Mouse (Mus musculus) limb, embryonic 11.5 days (tissue): ENCODE measurements around the gene Hyal6. TPM values are rescaled to one million over a fixed set of nuclear protein-coding genes. Genes with fewer than 3 reads are reported as not detected.
A peak's percentile ranks its signal among the peaks of the same experiment; 100 is the strongest.

Experiments used
- ATAC-seq: fragments of 200-750 bp; cut with Nextera tagmentation; 2 replicates; pipeline ENCODE4 v1.8.0; 2017; ENCODE audit warnings: low read depth; ENCODE audit not compliant: insufficient number of reproducible peaks, low FRiP score, low TSS enrichment
- DNase-seq: peaks from one replicate; pipeline ENCODE4 v3.0.0-alpha.2; 2015; ENCODE audit warnings: low spot score
- H3K27ac ChIP-seq: fragments of 300-500 bp; sonication (generic); replicated peaks from 2 replicates; pipeline ENCODE4 v1.5.1; 2014; ENCODE audit warnings: low read depth, mild to moderate bottlenecking, low read length
- H3K27me3 ChIP-seq: fragments of 300-500 bp; sonication (generic); 2 replicates; pipeline ENCODE4 v1.6.1; 2014; ENCODE audit warnings: mild to moderate bottlenecking, low read length, mixed read lengths; ENCODE audit not compliant: control insufficient read depth, insufficient read depth
- H3K36me3 ChIP-seq: fragments of 300-500 bp; sonication (generic); 2 replicates; pipeline ENCODE4 v1.6.1; 2014; ENCODE audit warnings: mild to moderate bottlenecking, low read length, moderate library complexity, mixed read lengths; ENCODE audit not compliant: control insufficient read depth, insufficient read depth
- H3K4me1 ChIP-seq: fragments of 300-500 bp; sonication (generic); 2 replicates; pipeline ENCODE4 v1.6.1; 2014; ENCODE audit warnings: low read length, mixed read lengths; ENCODE audit not compliant: control insufficient read depth, insufficient read depth
- H3K4me2 ChIP-seq: fragments of 300-500 bp; sonication (generic); 2 replicates; pipeline ENCODE4 v1.6.1; 2014; ENCODE audit warnings: low read depth, mild to moderate bottlenecking, moderate library complexity; ENCODE audit not compliant: severe bottlenecking
- H3K4me3 ChIP-seq: fragments of 300-500 bp; sonication (generic); 2 replicates; pipeline ENCODE4 v1.5.1; 2014; ENCODE audit warnings: low read depth, low read length
- H3K9ac ChIP-seq: fragments of 300-500 bp; sonication (generic); 2 replicates; pipeline ENCODE4 v1.6.1; 2014; ENCODE audit warnings: mild to moderate bottlenecking, low read length
- H3K9me3 ChIP-seq: fragments of 300-500 bp; sonication (generic); 2 replicates; pipeline ENCODE4 v1.6.1; 2016; ENCODE audit warnings: low read length; ENCODE audit not compliant: control insufficient read depth
- WGBS: fragments of 180-500 bp; shearing (Covaris S2); extraction: QIAGEN DNeasy Blood & Tissue Kit; methylation state at CpG from one replicate; pipeline ENCODE4 v1.1.7; 2014; 5-methylcytosine and 5-hydroxymethylcytosine counted together
- polyA plus RNA-seq: library from polyadenylated mRNA; unstranded; fragments of >200 nt; fragmentation: Nextera tagmentation; extraction: Ambion mirVana; gene quantifications from 2 replicates; pipeline ENCODE4 v1.2.1, GENCODE M21; 2014

Hyal6 gene
- not detected in 2 replicates for polyA plus RNA-seq

DNA sequence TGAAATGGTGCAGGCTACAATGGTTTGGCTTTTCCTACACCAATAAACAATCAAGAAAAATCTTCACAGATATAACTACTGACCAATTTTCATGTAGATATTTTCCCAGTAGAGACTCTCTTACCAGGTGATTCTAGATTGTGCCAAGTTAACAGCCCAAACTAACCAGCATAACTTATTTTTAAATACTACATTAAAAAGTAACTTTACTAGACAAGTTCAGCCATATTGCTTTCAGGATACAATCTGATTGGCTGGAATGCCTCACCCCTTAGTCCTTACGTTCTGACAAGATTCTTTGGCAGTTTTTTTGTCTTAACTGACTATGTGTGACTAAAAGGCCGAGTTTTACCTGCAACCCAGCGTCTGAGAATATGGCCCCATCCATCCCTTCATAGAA lies at the start of gene Hyal6:
TSS of gene Hyal6 (plus strand) at position 301 of the 400 bp plus-strand sequence.
- Histone ChIP-seq H3K36me3 (no peaks in the 10 kb centered on the region), H3K9ac (no peak within 1 kb of the TSS), H3K4me1 (no peaks in the 10 kb centered on the region), H3K4me2 (no peak within 1 kb of the TSS), H3K9me3 (no peaks in the 10 kb centered on the region), H3K27ac (no peak within 1 kb of the TSS), H3K27me3 (no peaks in the 10 kb centered on the region), H3K4me3 (no peak within 1 kb of the TSS)
- 77% methylated on average over 3 of the region's 3 CpGs for WGBS
- DNase-seq (no peak), ATAC-seq (no peak)

DNA sequence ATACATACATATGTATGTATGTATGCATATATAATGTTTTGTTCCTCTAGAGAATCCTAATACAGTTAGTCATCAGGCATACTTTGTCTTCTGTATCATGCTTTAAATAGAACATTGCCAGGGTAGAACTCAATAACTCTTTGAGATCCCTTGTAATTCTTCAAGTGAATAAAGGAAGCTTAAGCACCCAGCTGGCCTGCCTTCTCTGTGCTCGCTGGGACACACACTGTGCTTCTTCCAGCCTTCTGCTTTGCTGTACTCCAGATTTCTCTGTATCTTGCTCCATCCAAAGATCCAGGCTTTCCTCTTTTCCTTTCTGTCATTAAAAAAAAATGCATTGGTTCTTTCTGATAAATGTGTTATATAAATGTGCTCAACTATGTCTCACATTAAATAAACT lies 45.2 kb upstream of the Hyal6 start:
- no peak overlapping the region for H3K27ac ChIP-seq
- no peak for ATAC-seq
- H3K4me1 ChIP-seq, result no peaks in the 10 kb centered on the region
- WGBS, result 59% methylated on average over 1 of the region's 1 CpGs
- H3K9me3 ChIP-seq, result no peaks in the 10 kb centered on the region
- no peak overlapping the region for H3K4me2 ChIP-seq
- no peak for DNase-seq
- H3K4me3 ChIP-seq, result no peak overlapping the region
- H3K9ac ChIP-seq, result no peak overlapping the region
- no peaks in the 10 kb centered on the region for H3K27me3 ChIP-seq
- H3K36me3 ChIP-seq, result no peaks in the 10 kb centered on the region

DNA sequence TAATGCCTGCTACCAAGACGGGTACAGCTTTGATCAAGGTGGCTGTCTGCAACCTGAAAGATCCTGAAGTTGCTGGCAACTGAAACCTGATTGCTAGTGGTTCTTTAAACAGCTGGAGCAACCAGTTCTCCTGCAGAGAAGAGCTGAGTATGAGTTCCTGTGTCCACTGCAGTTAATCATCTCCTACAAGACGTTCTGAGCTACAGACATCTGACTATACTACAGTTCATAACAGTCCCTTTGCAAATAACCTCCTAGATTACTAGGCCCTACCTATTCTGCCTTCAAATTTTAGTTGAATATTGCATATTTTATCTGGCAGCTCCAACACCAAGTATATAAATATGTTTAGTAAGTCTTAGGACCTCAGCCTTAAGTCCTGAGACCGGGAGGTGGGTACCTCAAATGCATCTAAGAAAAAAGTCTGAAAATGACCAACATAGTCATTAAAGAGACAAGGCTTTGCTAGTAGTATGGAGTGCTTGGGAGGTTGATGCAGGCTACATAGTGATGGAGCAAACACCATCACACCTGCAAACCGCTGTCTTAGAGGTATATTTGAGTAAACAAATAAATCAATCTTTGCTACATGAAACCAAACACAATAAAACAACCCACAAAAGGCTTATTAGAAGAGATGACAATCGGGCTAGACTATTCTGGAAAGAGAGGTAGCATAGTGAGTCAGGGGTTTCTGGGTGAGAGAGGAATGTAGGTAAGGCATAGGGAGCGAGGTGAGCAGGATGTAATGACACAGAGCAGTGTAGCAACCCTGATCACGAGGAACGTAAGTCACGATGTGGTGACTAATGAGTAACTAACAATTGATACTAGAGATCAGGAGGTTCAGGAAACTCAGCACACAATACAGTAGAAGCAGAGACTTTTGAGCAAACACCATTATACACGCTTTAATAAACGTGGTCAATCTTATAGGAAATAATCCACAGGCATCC lies 38.3 kb upstream of the Hyal6 start:
- no peaks in the 10 kb centered on the region for H3K9me3 ChIP-seq
- ATAC-seq (no peak), DNase-seq (no peak)
- no peaks in the 10 kb centered on the region for H3K27me3 ChIP-seq
- no peak overlapping the region for H3K9ac ChIP-seq
- no peak overlapping the region for H3K4me3 ChIP-seq
- H3K36me3 ChIP-seq, result no peaks in the 10 kb centered on the region
- 84% methylated on average over 11 of the region's 11 CpGs for WGBS
- H3K4me1 ChIP-seq, result no peaks in the 10 kb centered on the region
- no peak overlapping the region for H3K27ac ChIP-seq
- H3K4me2 ChIP-seq, result no peak overlapping the region

DNA sequence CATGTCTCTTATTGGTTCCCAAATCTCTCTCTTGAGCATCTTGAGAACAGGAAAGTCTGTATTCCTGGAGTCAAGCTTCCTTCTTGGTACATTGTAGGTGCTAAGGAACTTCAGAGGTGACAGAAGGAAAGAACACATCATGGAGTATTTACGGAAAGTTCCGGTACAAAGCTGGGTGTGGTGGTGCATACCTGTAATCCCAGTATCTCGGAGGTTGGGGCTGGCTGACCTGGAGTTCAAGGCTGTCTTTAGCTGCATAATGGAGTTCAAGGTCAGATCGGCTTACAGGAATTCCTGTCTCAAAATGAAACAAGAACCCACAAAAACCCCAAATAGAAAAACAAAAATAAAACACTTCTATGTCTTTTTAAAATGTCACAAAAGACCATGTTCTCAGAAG lies 36.9 kb upstream of the Hyal6 start:
- no peak overlapping the region for H3K9ac ChIP-seq
- H3K27ac ChIP-seq, result no peak overlapping the region
- H3K4me3 ChIP-seq, result no peak overlapping the region
- H3K9me3 ChIP-seq, result no peaks in the 10 kb centered on the region
- H3K27me3 ChIP-seq, result no peaks in the 10 kb centered on the region
- no peak for ATAC-seq
- DNase-seq, result no peak
- WGBS, result 85% methylated on average over 4 of the region's 4 CpGs
- H3K4me1 ChIP-seq, result no peaks in the 10 kb centered on the region
- no peaks in the 10 kb centered on the region for H3K36me3 ChIP-seq
- no peak overlapping the region for H3K4me2 ChIP-seq

DNA sequence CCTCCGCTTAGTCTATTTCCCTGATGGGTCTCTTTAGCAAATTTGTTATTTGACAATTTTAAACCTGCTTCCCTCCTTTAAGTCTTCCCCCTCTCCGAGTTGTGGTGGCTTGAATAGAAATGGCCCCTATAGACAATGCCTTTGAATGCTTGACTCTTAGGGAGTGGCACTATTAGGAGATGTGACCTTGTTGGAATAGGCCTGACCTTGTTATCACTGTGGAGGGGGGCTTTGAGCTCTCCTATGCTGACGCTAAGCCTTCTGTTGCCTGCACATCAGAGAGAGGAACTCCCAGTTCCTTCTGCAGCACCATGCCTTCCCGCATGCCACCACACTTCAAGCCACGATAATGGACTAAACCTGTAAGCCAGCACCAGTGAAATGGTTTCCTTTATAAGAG lies 35.8 kb upstream of the Hyal6 start:
- Histone ChIP-seq H3K9ac (no peak overlapping the region), H3K4me1 (no peaks in the 10 kb centered on the region), H3K4me3 (no peak overlapping the region), H3K36me3 (no peaks in the 10 kb centered on the region), H3K27ac (no peak overlapping the region), H3K27me3 (no peaks in the 10 kb centered on the region), H3K4me2 (no peak overlapping the region), H3K9me3 (no peaks in the 10 kb centered on the region)
- DNase-seq, result no peak
- WGBS, result 91% methylated on average over 5 of the region's 5 CpGs
- no peak for ATAC-seq

DNA sequence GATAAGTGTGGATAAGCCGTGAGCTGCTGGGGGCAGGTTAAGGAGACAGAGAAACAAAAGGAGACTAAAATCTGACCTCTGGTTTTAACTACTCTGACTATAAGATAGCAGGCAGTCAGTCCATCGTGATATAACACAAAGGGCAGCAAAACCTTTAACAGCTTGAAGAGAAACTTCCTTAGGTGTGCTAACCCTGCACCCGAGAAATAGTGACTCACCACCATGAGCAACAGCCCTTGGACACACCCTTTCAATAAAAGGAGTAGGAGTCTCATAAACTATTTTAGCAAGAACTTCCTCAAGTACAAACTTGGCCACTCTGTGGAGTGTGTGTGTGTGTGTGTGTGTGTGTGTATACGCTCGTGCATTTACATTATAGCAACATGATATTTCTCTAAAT lies 26.0 kb upstream of the Hyal6 start:
- H3K9ac ChIP-seq, result no peak overlapping the region
- WGBS, result 87% methylated on average over 5 of the region's 5 CpGs
- no peak overlapping the region for H3K27ac ChIP-seq
- ATAC-seq (no peak), DNase-seq (no peak)
- no peaks in the 10 kb centered on the region for H3K36me3 ChIP-seq
- no peaks in the 10 kb centered on the region for H3K9me3 ChIP-seq
- H3K27me3 ChIP-seq, result no peaks in the 10 kb centered on the region
- no peak overlapping the region for H3K4me3 ChIP-seq
- H3K4me2 ChIP-seq, result no peak overlapping the region
- no peaks in the 10 kb centered on the region for H3K4me1 ChIP-seq

DNA sequence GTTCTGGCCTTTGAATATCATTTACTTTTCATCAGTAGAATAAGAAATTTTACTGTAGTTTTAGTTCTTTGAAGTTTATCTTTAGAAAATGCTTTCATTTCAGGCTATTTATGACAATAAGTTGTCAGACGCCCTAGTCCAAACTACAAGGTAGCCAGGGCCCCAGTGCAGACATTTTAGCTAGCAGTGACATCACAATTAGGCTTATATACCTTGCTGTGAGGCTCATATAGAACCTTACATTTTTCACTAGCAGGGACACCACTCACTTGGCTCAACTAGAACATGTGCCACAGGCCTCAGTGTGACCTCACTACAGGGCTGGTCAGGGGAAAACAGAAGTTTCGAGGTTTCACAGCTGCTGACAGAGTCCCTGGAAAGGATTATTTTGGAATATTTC lies 25.5 kb upstream of the Hyal6 start:
- Histone ChIP-seq H3K9me3 (no peaks in the 10 kb centered on the region), H3K36me3 (no peaks in the 10 kb centered on the region), H3K4me2 (no peak overlapping the region), H3K27me3 (no peaks in the 10 kb centered on the region), H3K27ac (no peak overlapping the region), H3K4me3 (no peak overlapping the region), H3K9ac (no peak overlapping the region), H3K4me1 (no peaks in the 10 kb centered on the region)
- ATAC-seq, result no peak
- 75% methylated on average over 2 of the region's 2 CpGs for WGBS
- DNase-seq, result no peak

DNA sequence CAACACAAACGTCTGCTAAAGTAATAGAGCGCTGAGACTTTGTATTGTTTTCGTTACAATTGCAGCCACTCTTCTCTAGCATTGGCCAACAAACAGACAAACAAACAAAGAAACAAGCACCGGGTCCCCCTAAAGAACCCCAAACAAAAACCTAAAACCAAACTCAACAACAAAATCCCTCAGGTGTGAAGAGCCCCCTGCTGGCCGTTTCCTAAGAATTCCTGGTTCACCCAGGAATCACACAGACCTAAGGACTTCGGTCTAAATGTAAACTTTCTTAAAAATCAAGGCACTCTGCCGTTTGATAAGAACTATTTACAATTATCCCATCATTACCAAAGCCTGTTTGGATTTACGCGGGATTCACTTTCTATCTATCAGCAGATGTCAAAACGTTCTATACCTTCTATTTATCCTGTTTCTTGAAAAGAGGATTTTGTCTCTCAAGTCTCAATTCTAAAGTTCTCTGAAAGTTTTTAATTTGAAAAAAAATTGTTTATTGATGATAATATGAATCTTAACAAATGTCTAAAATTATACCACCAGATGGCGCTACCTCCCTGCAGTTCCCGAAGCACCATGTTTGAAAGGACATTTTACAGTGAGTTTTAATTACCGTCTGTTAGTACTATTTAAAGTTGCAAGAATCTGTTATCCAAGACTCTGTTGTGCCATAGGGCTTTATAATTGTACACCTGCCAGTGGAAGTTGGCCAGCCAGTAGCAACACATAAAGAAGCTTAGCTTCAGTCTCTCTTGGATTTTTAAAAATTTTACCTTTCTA lies 11.5 kb upstream of the Hyal6 start:
- Histone ChIP-seq H3K36me3 (no peaks in the 10 kb centered on the region), H3K27me3 (no peaks in the 10 kb centered on the region), H3K4me1 (no peaks in the 10 kb centered on the region), H3K27ac (no peak overlapping the region), H3K9ac (no peak overlapping the region), H3K9me3 (no peaks in the 10 kb centered on the region), H3K4me3 (no peak overlapping the region), H3K4me2 (no peak overlapping the region)
- WGBS, result 37% methylated on average over 13 of the region's 13 CpGs
- peak; percentile 39 for DNase-seq
- ATAC-seq, result no peak
